Mouse (Mus musculus): ENCODE measurements around the gene Flot2. TPM values are rescaled to one million over a fixed set of nuclear protein-coding genes. Genes with fewer than 3 reads are reported as not detected.

The Flot2 gene
- total RNA-seq, 2 experiments from 2014 or later, result 54.8 to 55.7 TPM

DNA sequence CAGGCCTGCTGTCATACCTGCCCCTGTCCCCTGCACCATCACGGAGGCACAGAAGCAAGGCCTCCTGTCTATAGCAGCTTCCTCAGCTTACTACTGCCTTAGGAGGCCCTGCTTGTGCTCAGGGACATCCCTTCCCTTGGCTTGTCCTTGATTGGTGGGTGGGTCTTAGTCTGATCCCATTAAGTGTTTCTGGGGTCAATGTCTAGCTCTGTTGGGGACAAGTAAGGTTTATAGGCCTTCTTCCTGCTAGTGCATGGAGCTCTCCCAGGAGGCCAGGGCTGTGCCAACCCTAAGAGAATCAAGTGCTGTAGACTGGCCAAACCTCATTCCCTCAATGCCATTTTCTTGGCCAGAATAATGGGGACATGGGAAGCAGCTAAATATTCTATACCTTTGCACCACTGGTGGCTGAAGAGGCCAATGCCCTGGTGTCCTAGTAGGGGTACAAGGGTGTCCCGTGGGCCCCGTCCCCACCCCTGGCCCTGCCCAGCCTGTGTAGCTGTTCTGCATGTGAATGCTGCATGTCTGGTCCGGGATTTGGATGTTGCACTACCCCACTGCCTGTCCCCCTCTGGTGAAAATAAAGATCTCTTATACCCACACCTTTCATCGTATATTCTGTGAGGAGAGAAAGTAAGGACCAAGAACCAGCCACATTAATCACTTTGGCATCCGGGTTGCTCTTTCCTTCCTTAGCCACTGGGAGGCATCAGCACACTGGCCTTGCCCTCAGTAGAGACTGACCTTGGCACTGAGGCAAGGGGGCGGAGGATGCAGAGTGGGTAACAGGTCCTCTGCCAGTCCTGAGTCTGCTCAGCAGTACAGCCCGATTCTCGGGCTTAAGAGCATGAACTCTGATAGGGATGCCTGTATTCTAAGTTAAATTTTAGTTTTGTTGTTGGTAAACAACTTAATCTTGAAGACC lies 22.4 kb downstream of the Flot2 start:
- DNase-seq, result peak; percentile 76

DNA sequence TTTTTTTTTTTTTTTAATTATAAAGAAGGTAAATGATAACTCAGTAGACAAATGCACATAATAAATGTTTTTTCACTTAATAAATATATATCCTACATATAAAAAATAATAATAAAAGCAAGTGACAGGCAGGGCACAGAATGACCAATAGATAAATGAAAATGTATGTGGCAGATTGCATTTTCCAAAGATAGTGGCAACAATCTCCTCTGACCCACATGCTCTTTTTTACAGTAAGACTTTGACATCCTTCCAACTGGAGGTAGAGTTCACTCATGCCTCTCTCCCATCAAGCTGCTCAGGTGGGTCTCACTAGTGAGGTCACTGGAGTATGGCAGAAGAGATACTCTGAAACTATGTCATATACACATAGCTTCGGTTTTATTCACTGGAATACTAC lies 24.8 kb downstream of the Flot2 start:
- DNase-seq, result no peak

DNA sequence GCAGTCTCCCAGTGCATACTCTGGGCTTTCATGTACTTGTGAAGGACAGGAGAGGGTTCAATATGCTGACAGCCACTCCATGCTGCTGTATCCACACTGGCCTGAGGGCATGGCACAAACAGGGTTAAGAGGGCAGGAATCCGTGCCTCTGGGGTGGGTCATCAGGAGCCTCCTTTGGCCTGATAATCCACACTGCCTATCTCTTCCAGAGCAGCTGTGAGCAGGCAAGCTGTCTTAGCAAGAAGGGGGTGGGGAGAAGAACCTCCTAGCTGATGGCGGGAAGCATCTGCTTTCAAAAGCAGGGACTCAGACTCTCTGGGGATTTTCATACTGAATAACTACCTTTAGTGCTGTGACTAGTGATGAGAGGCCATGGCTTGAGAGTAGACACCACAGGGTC lies 28.2 kb downstream of the Flot2 start:
- DNase-seq, result no peak

DNA sequence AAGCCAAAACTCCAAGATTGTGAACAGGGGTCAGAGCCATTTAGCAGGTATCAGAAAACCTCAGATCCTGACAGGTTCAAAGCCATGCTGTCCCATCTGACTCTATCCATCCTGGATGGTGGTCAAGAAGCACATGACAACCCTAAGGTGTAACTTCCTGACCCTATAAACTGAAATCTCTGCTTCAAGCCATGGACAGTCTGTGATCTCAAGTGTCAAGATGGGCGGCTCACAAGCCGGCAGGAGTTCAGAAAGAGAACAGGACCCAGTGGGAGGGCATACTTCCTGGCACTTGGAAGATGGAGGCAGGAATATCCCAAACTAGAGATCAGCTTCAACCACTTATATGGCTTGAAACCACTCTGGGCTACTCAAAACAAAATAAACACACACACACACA lies 28.9 kb downstream of the Flot2 start:
- no peak for DNase-seq

DNA sequence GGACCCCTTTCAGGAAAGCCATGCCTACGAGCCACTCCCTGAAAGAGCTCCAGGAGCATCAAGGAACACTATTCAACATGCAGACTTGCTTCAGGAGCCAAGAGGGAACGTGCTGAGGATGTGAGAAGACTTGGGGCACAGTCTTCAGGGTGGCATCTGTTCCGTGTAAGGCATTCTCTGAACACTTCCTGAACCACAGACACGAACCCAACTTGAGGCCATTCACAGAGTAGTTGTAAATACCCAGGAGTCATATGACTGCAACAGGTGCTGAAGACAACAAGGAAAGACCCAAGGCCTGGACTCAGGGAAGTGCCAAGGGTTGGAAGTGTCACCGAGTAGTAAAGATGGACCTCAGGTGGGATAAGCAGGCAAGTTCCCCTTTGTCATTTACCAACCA lies 29.8 kb downstream of the Flot2 start:
- DNase-seq, result no peak

DNA sequence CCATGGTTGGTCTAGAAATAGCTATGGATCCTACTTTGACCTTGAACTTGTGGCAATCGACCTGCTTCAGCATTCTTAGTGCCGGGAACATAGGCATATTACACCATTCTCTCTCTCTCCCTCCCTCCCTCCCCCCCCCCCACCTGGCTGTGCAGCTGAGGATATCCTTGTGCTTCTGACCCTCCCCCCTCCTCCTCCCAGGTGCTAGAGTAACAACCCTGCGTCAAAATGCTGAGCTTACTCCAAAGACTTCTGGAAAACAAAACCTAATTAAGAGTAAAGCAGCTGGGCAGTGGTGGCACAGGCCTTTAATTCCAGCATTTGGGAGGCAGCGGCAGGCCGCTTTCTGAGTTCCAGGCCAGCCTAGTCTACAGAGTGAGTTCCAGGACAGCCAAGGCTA lies 31.4 kb downstream of the Flot2 start:
- no peak for DNase-seq

DNA sequence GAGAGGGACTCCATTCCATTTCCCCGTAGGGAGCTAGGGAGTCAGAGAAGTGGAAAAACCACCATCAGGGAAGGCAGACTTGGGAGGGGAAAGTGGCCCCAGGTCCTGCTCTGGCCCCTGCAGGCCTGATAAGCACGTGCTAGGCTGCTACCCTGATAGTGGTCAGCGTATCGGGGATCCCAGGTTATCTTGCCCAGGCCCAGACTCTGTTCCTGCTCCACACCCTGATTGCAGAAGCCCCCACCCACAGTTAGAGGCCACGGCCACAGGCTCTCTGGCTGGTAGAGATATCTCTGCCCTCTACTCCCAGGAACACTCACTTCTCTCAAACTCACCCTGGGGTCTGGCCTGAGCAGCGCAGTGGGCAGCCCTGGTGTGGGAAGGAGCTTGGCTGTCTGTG lies 31.9 kb downstream of the Flot2 start:
- DNase-seq, result no peak

DNA sequence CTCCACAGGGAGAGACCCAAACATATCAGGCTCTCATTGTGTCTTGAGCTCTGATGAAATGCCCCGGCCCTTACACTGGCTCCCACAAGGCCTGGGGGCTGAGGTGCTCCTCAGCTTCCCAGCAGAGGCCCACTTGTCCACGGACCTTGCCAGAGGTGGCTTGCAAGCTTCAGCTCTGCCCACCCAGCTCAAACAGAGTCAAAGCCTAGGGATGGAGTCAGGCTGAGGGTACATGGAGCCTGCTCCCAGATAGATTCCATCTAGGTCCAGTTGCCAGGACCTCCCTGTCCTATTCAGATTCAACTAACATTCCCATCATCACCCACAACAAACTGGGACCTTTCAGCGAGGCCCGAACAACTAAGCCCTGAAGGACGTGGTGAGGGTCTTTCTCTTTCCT lies 34.2 kb downstream of the Flot2 start:
- DNase-seq, result no peak

DNA sequence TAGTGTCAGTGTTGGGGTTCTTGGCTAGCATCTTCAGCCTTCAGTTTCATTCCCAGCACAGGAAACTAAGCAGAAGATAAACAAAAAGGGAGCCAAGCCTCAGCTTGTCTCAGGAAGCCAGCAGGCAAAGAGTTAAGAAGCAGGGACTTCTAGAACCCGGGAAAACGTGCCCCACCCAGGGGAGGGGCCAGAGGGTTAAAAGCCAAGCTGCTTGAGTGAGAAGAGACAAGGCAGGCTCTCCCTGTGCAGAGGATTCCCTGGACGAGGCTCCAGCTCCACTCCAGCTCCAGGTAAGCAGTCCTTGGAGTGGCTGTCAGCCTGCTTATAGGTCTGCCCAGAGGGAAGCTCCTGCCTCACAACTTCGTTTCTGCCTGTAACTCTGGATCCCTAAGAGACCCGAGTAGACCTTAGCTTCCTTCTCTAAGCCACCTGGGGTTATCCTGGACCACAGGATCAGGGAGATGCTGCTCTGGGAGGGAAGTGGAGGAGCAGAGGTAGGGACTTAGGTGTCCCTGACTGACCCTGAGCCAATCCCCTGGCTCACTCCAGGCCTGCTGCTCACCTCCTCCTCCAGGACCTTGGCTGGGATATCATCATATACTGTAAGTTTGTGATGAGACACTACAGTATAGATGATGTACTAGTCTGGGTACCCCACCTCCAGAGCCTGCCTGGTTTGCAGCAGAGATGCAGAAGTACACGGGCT lies 34.8 kb downstream of the Flot2 start:
- no peak for DNase-seq

DNA sequence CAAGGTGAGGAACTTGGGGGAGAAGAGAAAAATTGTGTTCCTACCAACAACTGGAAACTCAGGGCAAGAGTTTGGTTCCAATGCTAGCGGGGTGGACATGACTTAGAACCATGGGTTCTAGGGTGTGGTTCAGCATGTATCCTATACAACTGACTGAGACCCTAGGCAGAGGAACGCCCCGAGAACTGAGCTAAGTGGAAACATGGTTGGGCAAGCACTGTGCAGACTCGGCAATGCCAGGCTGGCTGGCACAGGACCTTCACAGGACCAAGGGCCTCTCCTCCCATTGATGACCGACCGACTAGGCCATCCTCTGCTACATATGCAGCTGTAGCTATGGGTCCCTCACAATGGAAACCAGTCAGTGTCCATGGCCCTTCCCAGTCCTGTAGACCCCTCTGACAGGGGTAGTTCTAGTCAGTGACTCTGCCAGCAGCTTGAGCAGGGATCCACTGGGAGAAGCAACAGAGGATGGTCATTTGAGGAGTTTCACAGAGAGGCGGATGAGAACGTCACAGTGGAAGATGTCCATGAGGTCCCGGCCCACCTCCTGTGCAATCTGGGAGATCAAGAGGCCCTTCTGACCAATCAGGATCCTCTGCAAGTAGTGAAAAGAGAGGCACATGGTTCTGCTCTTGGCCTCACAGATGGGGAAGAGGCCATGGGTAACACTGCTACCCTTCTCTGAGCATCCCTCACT lies 36.0 kb downstream of the Flot2 start:
- DNase-seq, result no peak

DNA sequence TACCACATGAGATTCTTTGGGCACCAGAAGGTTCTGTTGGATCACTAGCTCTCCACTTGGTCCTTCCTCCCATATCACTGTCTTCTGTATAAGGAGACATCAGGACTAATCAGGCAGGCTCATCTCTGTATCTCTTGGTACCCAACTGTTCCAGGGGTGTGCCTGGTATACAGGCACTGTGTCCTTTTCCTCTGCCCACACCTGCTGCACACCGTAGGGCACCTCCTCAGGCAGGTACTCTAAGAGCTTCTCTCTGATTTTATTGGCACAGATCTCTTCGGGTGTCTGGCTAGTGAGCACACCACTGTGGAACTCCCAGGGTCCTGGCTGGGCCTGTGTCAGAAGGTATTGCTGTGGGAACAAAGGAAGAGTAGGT lies 36.5 kb downstream of the Flot2 start:
- DNase-seq, result no peak

DNA sequence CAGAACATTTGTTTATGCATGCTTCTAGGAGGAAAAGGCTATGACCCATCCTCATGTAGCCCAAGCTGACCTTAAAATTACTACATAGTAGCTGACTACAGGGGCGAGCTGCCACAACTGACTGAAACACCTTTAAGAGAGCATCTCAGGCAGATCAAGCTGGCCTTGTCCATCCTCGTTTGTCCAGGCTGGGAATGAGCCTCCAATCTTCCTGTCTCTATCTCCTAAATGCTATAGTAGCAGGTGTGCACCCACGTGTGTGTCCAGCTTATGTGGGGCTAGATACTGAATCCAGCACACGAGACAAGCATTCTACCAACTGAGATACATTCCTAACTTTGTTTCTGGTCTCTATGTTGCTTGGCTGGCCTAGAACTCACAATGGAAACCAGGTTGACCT lies 36.9 kb downstream of the Flot2 start:
- no peak for DNase-seq

DNA sequence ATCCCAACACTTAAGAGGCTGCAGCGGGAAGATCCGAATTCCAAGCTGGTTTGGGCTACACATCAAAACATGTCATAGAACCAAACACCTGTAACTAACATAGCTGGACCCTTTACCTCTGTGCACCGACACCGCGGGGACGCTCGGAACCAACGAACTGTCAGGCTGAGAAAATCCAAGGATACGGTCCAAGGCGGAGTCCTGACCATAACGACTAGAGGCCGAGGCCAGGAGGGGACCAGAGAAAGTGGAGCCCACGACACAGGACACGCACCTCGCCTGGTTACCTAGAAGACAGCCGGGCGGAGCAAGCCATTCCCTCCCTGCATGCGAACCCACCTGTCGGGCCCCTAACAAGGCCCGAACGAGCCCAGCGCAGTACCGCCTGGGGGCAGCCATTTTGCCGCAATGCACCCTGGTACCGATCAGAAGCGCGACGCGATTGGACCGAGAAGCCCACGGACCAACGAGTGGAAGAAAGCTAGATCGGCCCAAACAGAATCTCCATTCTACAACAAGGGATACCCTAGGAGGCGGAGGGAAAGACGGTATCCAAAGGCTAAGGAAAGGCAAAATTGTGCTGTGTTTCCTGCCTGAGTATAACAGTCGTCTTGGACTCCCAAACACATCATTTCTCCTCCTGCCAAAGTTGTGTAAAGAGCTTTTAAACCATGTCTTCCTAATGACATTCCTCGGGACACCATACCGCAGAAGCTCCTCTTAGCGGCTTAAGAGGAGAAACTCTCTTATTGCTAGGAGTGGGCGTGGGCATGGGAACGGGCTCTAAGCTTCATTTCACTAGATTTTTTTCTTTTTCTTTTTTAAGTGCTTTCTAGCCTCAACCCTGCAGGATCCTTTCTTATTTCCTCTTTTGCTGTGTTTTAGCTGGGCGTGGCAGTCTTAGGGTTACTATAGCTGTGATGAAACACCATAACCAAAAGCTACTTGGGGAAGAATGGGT lies 42.5 kb downstream of the Flot2 start, which contains the start of gene Eral1:
Gene Eral1 (minus strand): TSS at position 423 of the 961 bp plus-strand sequence.
- peak; percentile 65 for DNase-seq

DNA sequence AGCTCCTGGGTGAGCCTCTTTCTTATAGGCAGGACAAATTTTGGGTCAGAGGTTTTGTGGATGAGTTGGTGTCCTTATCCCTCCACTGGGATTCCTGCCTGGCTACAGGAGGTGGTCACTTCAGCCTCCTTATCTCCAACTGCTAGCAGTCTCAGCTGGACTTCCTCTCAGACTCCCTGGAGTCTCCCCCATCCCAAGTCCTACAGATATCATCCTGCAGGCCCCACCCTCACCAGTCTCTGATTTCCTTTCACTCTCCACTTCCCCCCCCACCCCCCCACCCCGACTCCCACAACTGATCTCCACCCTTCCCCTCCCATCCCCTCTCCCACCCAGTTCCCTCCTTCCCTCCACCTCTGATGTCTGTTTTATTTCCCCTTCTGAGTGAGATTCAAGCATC lies 45.9 kb downstream of the Flot2 start:
- DNase-seq, result no peak

DNA sequence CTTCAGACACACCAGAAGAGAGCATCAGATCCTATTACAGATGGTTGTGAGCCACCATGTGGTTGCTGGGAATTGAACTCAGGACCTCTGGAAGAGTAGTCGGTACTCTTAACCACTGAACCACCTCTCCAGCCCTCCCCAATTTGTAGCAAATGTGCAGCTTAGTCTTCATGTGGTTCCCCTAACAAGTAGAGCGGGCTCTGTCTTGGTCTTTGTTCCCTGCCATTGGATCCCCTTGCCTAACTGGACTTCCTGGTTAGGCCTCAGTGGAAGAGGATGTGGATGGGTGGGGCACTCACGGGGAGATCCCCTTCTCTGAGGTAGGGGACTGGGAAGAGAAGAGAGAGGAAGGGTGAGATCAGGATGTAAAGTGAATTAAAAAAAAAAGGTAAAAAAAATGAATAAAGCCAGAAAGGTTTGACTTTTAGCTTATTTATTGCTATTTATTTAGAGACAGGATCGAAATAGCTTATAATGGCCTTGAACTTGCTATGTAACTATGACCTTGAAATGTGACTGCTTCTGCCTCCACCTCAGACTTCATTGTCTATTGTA lies 49.3 kb downstream of the Flot2 start:
- DNase-seq, result no peak

DNA sequence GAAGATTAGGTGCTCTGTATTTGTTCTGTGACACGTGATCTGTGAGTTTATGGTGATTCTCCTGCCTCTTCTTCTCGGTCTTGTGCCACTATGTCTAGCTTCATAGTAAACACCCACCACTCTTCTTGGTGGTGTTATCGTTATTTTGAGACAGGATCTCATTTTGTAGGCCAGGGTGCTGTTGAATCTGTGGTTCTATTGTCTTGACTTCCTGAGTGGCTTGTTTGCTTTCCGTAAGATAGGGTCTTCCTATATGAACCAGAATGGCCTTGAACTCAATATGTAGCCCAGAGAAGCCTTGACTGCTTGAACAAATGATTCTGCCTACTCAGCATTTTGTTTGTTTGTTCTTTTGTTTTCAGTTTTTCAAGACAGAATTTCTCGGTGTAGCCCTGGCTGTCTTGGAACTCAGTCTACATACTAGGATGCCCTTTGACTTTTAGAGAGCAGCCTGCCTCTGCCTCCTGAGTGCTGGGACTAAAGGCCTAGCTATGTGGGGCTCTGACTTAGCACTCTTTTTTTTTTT lies 50.1 kb downstream of the Flot2 start:
- no peak for DNase-seq

DNA sequence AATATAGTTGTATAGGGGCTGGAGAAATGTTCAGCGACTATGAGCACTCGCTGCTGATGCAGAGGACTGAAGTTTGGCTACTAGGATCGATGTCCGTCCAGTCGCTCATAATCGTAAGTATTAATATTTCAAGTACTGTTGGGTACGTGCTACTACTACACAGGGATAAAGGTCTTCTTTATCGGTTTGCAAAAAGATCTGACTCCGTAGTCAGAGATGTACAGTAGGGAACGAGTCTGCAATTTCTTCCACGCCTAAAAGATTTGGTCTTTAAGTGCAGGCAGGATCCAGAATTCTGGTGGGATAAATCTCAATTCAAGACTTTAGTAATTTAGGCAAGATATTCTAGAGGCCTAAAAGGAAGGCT lies 56.4 kb downstream of the Flot2 start:
- no peak for DNase-seq

DNA sequence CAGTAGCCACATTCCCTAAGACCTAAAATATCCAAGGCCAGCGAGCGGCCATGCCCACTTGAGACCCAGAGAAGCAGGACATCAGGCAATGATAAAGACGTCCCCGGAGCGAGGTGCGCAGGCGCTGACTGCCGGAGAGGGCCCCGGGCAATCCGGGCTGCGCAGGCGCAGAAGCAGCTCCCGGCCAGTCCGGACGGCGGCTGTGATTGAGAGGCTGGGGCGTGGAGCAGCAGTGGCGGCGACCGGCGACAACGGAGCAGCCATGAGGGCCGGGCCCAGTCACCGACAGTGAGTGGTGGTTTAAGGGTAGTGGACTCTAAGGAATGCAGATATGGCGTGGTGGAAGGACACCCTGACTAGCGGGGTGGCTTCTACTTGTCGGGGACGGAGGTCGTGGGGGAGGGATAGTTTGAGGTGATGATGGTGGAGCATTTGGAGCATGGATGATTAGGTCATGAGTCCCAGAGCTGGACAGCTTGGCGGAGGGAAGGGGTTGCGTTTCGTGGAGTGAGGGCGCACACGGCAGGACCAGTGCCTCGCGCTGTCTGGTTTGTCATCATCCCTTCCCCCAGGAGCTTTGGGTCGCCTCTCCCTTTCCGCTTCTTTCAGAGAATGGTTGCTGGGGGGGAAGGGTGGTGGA lies 56.9 kb downstream of the Flot2 start, which contains the start of gene Fam222b:
Gene Fam222b (plus strand): TSS at position 157 of the 640 bp plus-strand sequence.
- DNase-seq, result peak; percentile 93

DNA sequence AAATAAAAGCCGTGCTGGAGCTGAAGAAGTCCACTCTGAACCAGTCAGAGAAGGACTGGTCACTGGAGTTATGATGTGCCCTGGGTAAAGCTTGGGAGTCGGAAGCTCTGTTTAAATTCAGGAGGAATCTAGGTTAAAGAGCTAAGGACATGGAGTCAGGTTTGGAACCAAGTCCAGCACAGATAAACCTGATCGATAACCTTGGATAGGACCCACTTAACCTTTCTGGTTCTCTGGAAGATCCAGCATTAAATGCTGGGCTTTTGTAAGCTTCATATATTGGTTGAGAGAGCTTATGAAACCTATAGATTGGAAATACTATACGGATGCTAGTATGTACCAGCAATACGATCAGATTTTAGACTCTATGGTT lies 57.4 kb downstream of the Flot2 start:
- DNase-seq, result no peak

DNA sequence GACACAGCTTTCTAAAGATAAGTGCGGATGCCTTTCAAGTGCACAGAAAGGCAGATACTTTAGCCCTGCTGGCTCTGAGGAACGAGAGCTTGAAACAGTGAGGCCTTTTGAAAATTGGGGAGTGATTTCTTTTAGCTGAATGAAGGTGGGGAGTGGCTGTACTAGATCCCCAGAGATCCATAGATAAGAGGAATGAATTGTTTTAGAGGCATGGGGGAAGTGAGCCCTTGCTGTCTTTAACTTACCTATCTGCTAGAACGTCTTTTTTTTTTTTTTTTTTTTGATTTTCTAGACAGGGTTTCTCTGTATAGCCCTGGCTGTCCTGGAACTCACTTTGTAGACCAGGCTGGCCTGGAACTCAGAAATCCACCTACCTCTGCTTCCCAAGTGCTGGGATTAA lies 59.3 kb downstream of the Flot2 start:
- no peak for DNase-seq

DNA sequence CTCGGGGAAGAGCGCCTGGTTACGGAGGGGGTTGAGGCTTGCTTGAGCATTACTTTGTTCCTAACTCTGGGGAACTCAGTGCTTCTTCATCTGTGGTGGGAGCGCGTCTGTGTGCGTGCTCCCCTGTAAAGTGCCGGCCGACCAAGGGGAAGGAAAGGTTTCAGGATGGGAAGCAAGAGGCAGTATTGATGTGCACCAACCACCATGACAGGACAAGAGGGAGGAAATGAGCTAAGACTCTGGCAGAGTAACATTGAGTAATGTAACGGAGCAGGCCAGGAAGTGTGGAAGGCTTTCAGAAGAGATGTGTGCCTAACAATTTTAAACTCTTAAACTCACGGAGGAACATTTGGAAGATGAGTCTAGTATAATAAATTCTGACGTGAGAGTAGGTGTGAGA lies 63.0 kb downstream of the Flot2 start:
- no peak for DNase-seq

Measured in gastrocnemius, postnatal 25 days (tissue).